Mouse (Mus musculus) ZHBTc4 (cell line): ENCODE results near the gene Ppp3r1.
"Not testable (repeated sequence)": the region's sequence is repeated elsewhere in the genome, so short reads cannot be mapped to it uniquely, and the experiment has no call there.

Experiments
- DNase-seq: peaks from one replicate; pipeline ENCODE4 v3.0.0-alpha.2; 2011; ENCODE audit warnings: low read depth, low spot score

Gene Ppp3r1

DNA sequence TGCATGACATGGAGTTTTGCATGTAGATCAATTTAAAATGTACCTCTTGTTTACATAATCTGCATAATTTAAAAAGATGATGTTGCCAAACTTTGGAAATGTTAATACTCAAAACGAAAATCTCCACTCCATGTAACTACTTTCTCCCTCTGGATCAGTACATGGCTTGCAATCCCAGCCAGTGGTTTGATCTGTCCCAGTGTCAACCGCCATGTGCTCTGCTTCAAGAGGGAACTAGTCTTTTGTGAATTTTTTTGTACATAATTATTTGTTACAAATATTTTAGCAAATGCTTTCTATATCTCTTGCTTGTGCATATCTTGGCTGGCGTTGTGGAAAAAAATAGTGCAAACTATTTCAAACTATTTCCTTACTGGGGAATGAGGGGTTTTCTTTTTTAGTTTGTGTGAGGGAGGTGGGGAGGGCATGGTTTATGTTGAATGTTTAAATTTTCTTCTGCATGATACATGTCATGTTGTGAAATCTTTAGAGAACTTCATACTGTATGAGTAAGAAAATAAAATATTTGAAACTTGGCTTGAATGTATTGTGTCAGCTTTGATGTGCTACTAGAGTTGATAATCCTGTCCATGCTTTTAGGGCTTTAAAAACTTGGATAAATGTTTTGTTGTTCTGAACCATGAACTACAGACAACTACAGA is 40.9 kb downstream of the Ppp3r1 start:
- DNase-seq = no peak

DNA sequence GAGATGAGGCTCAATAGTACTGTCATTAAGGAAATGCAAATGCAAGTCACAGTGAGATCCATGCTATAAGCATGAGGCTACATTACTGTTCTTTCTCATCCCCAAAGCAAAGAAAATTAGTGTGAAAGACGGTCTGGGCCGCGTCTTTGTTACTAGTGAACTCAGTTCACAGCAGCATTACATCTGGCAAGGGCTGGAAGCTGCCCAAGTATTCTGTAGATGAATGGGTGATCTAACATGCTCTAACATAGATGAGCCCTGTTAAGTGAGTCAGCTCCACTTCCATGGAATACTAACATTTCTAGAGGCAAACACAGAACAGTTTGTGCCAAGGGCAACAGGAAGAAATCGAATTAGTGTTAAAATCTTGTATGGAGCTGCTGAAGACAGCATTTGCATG is 41.9 kb downstream of the Ppp3r1 start:
- DNase-seq = no peak

DNA sequence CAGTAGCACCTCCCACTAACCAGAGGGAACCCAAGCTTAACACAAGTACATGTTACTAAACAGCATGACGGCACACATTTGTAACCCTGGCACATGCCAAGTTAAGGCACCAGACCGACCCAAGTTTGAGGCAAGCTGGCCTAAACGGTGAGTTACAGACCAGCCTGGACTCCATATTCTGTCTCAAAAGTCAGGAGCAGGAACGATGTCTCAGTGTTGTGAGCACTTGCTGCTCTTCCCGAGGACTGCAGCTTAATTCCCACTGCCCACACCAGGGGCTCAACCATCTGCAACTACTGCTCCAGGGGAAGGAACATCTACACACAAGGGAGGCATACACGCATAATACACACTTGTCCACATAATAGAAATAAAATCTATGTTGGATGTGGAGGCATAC is 43.4 kb downstream of the Ppp3r1 start:
- DNase-seq = no peak

DNA sequence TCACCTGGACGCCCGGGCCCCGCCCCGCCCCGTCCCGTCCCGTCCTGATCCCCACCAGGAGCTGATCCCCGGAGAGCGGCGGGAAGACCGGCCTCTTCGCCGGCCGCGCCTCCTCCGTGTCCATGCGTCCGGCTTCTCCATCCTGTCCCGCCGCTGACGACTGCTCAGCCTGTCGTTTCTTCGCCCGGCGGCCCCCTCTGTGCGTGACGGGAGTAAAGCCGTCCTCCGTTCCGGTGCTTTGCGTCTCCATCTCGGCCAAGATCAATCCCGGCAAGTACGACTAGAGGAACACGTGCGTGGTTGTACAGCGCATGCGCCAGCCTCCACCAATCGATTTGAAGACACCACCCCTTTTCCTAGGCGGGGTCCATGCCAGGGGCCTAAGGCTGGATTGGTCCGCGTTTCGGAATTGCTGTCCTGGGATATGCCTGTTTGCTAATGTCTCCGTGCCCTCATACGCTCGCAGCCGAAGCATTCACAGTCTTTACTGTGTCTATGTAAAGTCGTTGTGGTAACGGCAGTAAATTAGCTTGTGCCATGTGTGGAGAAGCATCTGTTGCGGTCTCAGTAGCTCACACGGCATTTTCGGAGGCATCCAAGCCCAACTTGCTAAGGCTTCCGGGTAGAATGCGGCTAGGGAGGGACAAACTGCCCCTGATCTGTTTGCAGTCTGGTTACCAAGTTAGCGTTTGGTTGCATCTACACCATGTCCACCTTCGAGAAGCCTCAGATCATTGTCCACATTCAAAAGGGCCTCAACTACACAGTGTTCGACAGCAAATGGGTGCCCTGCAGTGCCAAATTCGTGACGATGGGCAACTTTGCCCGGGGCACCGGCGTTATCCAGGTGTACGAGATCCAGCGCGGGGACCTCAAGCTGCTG is 52.4 kb downstream of the Ppp3r1 start, which contains the start of gene Pno1:
Gene Pno1 (minus strand): TSS at position 311 of the 883 bp plus-strand sequence.
- peak; percentile 98 for DNase-seq

DNA sequence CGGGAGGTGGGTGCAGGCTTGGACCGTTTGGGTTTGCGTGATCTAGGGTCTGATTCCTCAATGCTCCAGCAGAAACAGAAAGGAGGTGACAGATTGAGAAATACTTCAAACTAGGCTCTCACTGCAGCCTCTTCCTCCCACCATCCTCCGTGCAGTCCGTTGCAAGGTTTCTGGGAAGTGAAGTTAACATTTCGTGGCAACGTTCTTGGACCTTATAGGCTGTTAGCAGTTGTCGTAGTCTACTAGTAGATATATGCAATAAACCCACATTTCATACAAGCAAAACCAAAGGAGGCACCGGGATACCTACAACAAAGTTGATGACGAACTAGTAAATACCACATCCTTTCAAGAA is 53.1 kb downstream of the Ppp3r1 start:
- no peak for DNase-seq

DNA sequence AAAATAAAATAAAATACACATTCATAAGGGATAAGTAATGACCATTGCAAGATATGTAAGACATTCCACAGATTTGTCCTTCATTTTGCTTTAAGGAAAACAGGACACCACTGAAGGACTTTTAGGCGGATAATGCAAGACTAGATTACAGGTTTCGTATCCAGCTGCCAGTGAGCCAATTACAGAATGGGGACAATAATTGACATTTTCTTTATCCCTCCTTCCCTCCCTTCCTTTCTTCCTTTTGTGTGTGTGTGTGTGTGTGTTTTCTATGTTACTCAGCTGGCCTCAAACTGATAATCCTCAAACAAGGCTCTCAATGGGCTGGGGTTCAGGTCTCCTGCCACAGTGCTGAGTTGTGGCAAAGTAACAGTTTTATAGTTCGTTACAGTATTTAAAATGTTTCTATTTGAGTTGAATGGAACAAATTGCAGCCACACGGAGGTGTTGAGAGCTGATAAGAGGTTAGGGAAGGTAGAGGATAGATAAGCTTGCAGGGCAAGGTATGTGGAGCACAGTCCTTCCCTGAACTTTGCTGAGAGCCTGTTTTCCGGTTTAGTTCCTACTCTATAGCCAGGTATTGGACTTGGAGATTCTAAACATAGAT is 53.9 kb downstream of the Ppp3r1 start:
- DNase-seq = no peak

DNA sequence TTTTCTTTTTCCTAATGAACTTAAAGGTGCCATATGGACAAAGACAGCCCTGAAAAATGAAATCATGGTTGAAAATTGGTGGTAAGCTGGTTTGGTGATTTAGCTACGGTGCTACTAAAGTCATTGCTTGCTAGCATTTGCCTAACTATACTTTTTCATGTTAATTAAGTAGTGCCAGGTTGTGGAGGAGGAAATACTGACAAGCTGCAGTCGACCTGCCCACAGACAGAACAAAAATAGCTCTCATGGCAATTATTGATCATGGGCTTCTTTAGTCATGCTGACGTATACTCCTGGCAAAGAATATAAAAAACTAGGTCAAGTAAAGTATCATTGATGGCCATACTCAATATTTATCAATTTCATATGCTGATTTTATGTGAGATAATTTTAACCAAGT is 56.4 kb downstream of the Ppp3r1 start:
- no peak for DNase-seq

DNA sequence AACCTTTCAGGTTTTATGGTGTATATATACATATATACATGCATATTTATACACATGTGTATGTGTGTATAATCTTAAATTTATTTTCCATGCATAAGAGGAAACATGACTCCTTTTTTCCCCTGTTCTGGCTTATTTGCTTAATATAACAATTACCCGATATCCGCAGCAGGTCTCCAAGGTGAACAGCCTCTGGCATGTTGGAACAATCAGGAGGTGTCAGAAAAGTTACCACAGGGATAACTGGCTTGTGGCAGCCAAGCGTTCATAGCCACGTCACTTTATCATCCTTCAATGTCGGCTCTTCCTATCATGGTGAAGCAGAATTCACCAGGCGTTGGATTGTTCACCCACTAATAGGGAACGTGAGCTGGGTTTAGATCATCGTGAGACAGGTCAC is 62.1 kb downstream of the Ppp3r1 start:
- DNase-seq = no peak

DNA sequence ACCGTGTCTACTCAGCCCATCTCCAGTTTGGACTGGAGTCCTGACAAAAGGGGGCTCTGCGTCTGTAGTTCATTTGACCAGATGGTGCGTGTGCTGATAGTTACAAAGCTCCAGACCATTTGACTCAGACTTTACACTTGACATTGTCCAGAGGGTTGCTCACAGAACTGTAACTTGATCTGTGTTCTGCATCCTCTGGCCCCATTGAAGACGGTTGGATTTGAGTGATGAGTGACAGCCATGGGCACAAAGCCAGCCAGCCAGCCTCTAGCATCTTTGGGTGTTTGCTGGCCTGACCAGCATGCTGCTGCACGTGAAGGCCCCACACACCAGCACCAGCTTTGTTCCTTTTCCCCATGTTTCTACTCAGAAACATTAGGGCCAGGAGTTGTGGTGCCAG is 73.7 kb downstream of the Ppp3r1 start:
- DNase-seq = no peak

DNA sequence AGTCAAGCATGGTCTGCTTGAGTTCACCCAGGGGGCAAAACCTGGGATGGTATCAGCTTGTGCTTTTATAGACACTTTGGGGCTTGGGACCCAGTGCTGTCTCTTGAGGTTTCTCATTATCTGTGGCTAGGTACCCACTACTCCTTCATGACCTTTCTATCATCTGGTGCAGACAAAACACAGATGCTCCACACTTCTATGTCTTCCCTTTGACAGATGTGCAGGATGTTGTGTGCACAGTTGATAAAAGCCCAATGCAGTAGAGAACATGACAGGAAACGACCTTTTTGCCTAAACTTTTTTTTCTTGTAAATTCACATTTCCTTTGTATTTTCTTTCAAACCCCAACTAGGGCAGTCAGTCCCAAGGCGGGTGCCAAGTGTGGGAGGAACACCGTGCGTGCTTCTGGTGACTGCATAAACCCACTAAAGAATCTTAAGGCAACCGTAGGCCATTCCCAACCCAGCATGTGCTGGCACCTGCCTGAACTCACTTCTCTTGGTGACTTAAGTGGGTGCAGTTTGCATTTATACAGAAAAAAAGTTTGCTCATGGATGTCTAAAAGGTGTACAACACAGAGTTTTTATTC is 77.5 kb downstream of the Ppp3r1 start:
- no peak for DNase-seq

DNA sequence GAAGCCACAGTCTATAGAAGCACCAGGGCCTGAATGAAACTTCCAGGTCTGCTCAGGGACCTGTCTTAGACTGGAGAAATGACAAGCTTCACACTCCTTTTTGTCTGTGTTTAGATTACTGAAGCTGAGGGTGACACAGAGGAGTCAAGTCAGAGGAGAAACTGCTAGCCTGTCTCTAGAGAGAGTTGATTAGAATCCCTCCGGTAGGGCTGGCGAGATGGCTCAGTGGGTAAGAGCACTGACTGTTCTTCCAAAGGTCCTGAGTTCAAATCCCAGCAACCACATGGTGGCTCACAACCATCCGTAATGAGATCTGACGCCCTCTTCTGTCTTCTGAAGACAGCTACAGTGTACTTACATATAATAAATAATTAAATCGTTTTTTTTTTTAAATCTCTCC is 79.5 kb downstream of the Ppp3r1 start:
- DNase-seq = not testable (repeated sequence)

DNA sequence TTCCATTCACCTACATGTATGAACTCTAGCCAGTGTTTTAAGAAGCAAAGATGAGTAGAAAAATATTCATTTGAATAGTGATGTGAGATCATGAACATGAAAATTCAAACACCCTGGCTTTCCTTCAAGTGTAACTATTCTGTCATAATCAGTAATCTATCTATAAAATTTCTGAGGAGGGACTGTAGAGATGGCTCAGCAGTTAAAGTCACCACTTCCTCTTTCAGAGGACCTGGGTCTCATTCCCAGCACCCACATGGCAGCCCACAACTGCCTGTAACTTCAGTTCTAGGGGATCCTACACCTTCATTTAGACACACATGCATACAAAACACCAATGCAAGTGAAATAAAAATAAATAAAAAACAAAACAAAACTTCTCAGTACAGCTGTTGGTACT is 89.7 kb downstream of the Ppp3r1 start:
- DNase-seq = no peak
